Mouse (Mus musculus) urinary bladder, postnatal 10 days (tissue): Measurements from ENCODE around the gene Acsl6.
"Not testable (repeated sequence)": the region's sequence is repeated elsewhere in the genome, so short reads cannot be mapped to it uniquely, and the experiment has no call there.

Experiments
- DNase-seq: peaks from one replicate; pipeline ENCODE4 v3.0.0; 2022; ENCODE audit warnings: low spot score

Gene Acsl6

GRCm38 (mm10) chr11:54303728-54304470, at the start of gene Acsl6:
Gene Acsl6 (plus strand): TSS chr11:54303798.
- no peak for DNase-seq

GRCm38 (mm10) chr11:54254114-54254513, 49.5 kb upstream of the Acsl6 start:
- no peak for DNase-seq

- DNase-seq = no peak
These were observed 46.8 kb upstream of the Acsl6 start for GRCm38 (mm10) chr11:54256624-54257376.

- DNase-seq = no peak
These were observed 40.1 kb upstream of the Acsl6 start for GRCm38 (mm10) chr11:54263405-54264031.

GRCm38 (mm10) chr11:54264542-54264941, 39.1 kb upstream of the Acsl6 start:
- no peak for DNase-seq

GRCm38 (mm10) chr11:54267177-54267576, 36.4 kb upstream of the Acsl6 start, which contains the start of gene Il3:
Gene Il3 (minus strand): TSS chr11:54267277.
- no peak for DNase-seq

GRCm38 (mm10) chr11:54269191-54269896, 34.3 kb upstream of the Acsl6 start:
- no peak for DNase-seq

GRCm38 (mm10) chr11:54271437-54271949, 32.1 kb upstream of the Acsl6 start:
- no peak for DNase-seq

GRCm38 (mm10) chr11:54287821-54288453, 15.7 kb upstream of the Acsl6 start:
- no peak for DNase-seq

- DNase-seq = no peak
These were observed 11.4 kb upstream of the Acsl6 start for GRCm38 (mm10) chr11:54292163-54292562.

GRCm38 (mm10) chr11:54293980-54294807, 9.4 kb upstream of the Acsl6 start:
- DNase-seq = no peak

GRCm38 (mm10) chr11:54295971-54296370, 7.6 kb upstream of the Acsl6 start:
- no peak for DNase-seq

- DNase-seq = no peak
These were observed 6.9 kb upstream of the Acsl6 start for GRCm38 (mm10) chr11:54296734-54297133.

- DNase-seq = not testable (repeated sequence)
These were observed 6.1 kb upstream of the Acsl6 start for GRCm38 (mm10) chr11:54297471-54297870.

- DNase-seq = no peak
These were observed 4.8 kb upstream of the Acsl6 start for GRCm38 (mm10) chr11:54298777-54299176.

- no peak for DNase-seq
These were observed 1.6 kb upstream of the Acsl6 start for GRCm38 (mm10) chr11:54301994-54302393.

GRCm38 (mm10) chr11:54302606-54303005, 992 bp upstream of the Acsl6 start:
- DNase-seq = no peak

- no peak for DNase-seq
These were observed 396 bp upstream of the Acsl6 start for GRCm38 (mm10) chr11:54303076-54303727.

- DNase-seq = no peak
These were observed 874 bp downstream of the Acsl6 start for GRCm38 (mm10) chr11:54304471-54304873.

GRCm38 (mm10) chr11:54305331-54305730, 1.7 kb downstream of the Acsl6 start:
- DNase-seq = no peak
